ENCODE assay signal across 16 mouse cellular contexts in genomic region chr10:83852806-83853205, GRCm38 (mm10).
"Had no signal": no experiment of that assay in that cellular context is flagged by ENCODE, and none has a peak within 500 bp of the region (broad histone marks: within the 10 kb centered on the region; RNA-seq: fewer than 3 reads in every experiment).

No protein-coding gene starts in this region.

- H3K9me3 ChIP-seq: intestine, embryonic 15.5 days; limb, embryonic 13.5 days had no signal

- H3K36me3 ChIP-seq: intestine, embryonic 15.5 days; limb, embryonic 13.5 days had no signal

- H3K4me1 ChIP-seq: intestine, embryonic 15.5 days; limb, embryonic 13.5 days; megakaryocyte, embryonic 14.5 days had no signal

- H3K27me3 ChIP-seq: intestine, embryonic 15.5 days; limb, embryonic 13.5 days had no signal

- H3K4me3 ChIP-seq: intestine, embryonic 15.5 days; limb, embryonic 13.5 days; megakaryocyte, embryonic 14.5 days; myocyte had no signal

- ATAC-seq: intestine, embryonic 15.5 days had no signal

- H3K4me2 ChIP-seq: hindbrain, embryonic 14.5 days; intestine, embryonic 15.5 days; limb, embryonic 13.5 days; midbrain, embryonic 11.5 days had no signal

- DNase-seq: kidney, adult 2 months; kidney, postnatal 25 days; layer of hippocampus, adult 9-11 months; layer of hippocampus, postnatal 36 days; retina, postnatal 1 day; right cerebral cortex, postnatal 4 days; spleen, adult 18-20 months; thymus, postnatal 36 days had no signal

- H3K9ac ChIP-seq: hindbrain, embryonic 14.5 days; intestine, embryonic 15.5 days; limb, embryonic 13.5 days; liver, embryonic 14.5 days had no signal

- H3K27ac ChIP-seq: hindbrain, embryonic 14.5 days; intestine, embryonic 15.5 days; limb, embryonic 13.5 days; liver, embryonic 14.5 days; macrophage had no signal
